ENCODE assay signal across 18 mouse cellular contexts in the genomic region with DNA sequence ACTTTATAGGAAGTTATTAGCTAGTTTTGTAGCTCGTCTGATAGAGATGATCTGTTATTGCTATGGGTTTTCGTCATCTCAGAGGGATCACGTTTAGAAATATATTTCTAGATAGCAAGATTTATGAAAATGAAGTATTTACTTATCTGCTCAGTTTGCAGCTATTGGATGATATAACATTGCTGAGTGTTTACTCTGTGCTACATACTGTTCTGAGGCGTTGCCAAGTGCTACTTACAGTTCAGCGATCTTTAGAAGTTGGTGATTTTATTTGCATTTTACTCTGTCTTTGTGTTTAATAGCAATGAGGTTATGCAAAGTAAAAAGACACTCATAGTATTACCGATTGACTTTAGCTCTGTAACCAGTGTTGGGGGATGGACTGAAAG. TPM values are rescaled to one million over a fixed set of nuclear protein-coding genes. Genes with fewer than 3 reads are reported as not detected.
DNase-seq lines count a peak whose midpoint lies in the region; ATAC-seq and TF ChIP-seq lines count a peak whose summit lies in the region.
"Had no signal": no experiment of that assay in that cellular context is flagged by ENCODE, and none has a peak within 500 bp of the region (broad histone marks: within the 10 kb centered on the region; RNA-seq: fewer than 3 reads in every experiment).

No protein-coding gene starts in this region.

- H3K27me3 ChIP-seq in lung, embryonic 15.5 days = no peaks in the 10 kb centered on the region
- no peaks in the 10 kb centered on the region for H3K27me3 ChIP-seq in lung, postnatal 0 days (replicated peaks; ENCODE audit: insufficient read depth, low read length)
- no peaks in the 10 kb centered on the region for H3K27me3 ChIP-seq in stomach, postnatal 0 days (ENCODE audit: control insufficient read depth, insufficient read depth, low read length)
- H3K27me3 ChIP-seq: embryonic facial prominence, embryonic 12.5 days; forebrain, embryonic 13.5 days; forebrain, embryonic 15.5 days had no signal

- no peak overlapping the region for H3K9ac ChIP-seq in lung, embryonic 15.5 days
- no peak overlapping the region for H3K9ac ChIP-seq in lung, postnatal 0 days (replicated peaks; ENCODE audit: low read depth)
- no peak overlapping the region for H3K9ac ChIP-seq in stomach, postnatal 0 days (ENCODE audit: low read length)
- H3K9ac ChIP-seq: forebrain, embryonic 13.5 days; forebrain, embryonic 15.5 days had no signal

- H3K36me3 ChIP-seq in lung, embryonic 15.5 days = peaks cover 32% of the 10 kb centered on the region
- H3K36me3 ChIP-seq in lung, postnatal 0 days (ENCODE audit: insufficient read depth, low read length) = no peaks in the 10 kb centered on the region
- no peaks in the 10 kb centered on the region for H3K36me3 ChIP-seq in stomach, postnatal 0 days (ENCODE audit: control insufficient read depth, insufficient read depth, low read length)

- no peak overlapping the region for H3K4me3 ChIP-seq in lung, embryonic 15.5 days
- no peak overlapping the region for H3K4me3 ChIP-seq in lung, postnatal 0 days (ENCODE audit: low read depth, low read length)
- no peak overlapping the region for H3K4me3 ChIP-seq in stomach, postnatal 0 days (ENCODE audit: low read depth, low read length)
- H3K4me3 ChIP-seq: embryonic facial prominence, embryonic 10.5 days; embryonic facial prominence, embryonic 12.5 days; forebrain, embryonic 13.5 days; forebrain, embryonic 15.5 days had no signal

- 0 out of 2 replicates have a peak, but pooled peaks cover 5% of the 10 kb centered on the region for H3K4me1 ChIP-seq in lung, embryonic 15.5 days
- H3K4me1 ChIP-seq in lung, postnatal 0 days (ENCODE audit: insufficient read depth, low read depth, low read length) = no peaks in the 10 kb centered on the region
- H3K4me1 ChIP-seq in stomach, postnatal 0 days (replicated peaks; ENCODE audit: control insufficient read depth, insufficient read depth) = no peaks in the 10 kb centered on the region
- H3K4me1 ChIP-seq: embryonic facial prominence, embryonic 10.5 days; embryonic facial prominence, embryonic 12.5 days had no signal

- 0 out of 2 replicates have a peak, but pooled peaks have one; percentile 43 for ATAC-seq in lung, embryonic 15.5 days (ENCODE audit: borderline replicate concordance, extremely low read depth, low FRiP score, low TSS enrichment)
- peak; percentile 77 for ATAC-seq in lung, postnatal 0 days
- ATAC-seq in stomach, postnatal 0 days (ENCODE audit: low FRiP score, low TSS enrichment) = 0 out of 2 replicates have a peak, but pooled peaks have one; percentile 26

- no peak for TF ChIP-seq CTCF in lung, postnatal 0 days (IDR thresholded peaks at IDR 0.05)
- TF ChIP-seq CTCF in stomach, postnatal 0 days (IDR thresholded peaks at IDR 0.05; ENCODE audit: low read depth) = no peak

- no peak for DNase-seq in lung, postnatal 4 days
- peak; percentile 76 for DNase-seq in lung, postnatal 0 days (ENCODE audit: low spot score)
- DNase-seq in lung, postnatal 25 days (ENCODE audit: low spot score) = no peak
- DNase-seq in stomach, postnatal 0 days (ENCODE audit: low spot score) = no peak
- no peak for DNase-seq in adrenal gland, postnatal 14 days

- H3K27ac ChIP-seq in lung, embryonic 15.5 days = 0 out of 2 replicates have a peak overlapping the region, but pooled peaks have one; percentile 20
- H3K27ac ChIP-seq in lung, postnatal 0 days (ENCODE audit: low read length) = no peak overlapping the region; the same call in 1 of the 2 replicates
- no peak overlapping the region for H3K27ac ChIP-seq in stomach, postnatal 0 days (replicated peaks)
- H3K27ac ChIP-seq: embryonic facial prominence, embryonic 10.5 days; embryonic facial prominence, embryonic 12.5 days; forebrain, embryonic 13.5 days; forebrain, embryonic 15.5 days had no signal

- TF ChIP-seq EP300 in lung, postnatal 0 days (IDR thresholded peaks at IDR 0.05) = peak; percentile 75
- no peak for TF ChIP-seq EP300 in stomach, postnatal 0 days (optimal IDR thresholded peaks at IDR 0.05)

- H3K9me3 ChIP-seq in lung, embryonic 15.5 days = no peaks in the 10 kb centered on the region
- no peaks in the 10 kb centered on the region for H3K9me3 ChIP-seq in lung, postnatal 0 days (ENCODE audit: low read length)
- no peaks in the 10 kb centered on the region for H3K9me3 ChIP-seq in stomach, postnatal 0 days (ENCODE audit: control insufficient read depth, low read length)
- H3K9me3 ChIP-seq: embryonic facial prominence, embryonic 10.5 days; embryonic facial prominence, embryonic 12.5 days; forebrain, embryonic 13.5 days; forebrain, embryonic 15.5 days had no signal

- 50% methylated on average over 6 of the region's 6 CpGs for WGBS in lung, embryonic 15.5 days
- 46% methylated on average over 6 of the region's 6 CpGs for WGBS in lung, postnatal 0 days
- WGBS in stomach, postnatal 0 days = 49% methylated on average over 6 of the region's 6 CpGs

- H3K4me2 ChIP-seq in lung, embryonic 15.5 days = no peak overlapping the region
- H3K4me2 ChIP-seq in lung, postnatal 0 days (replicated peaks; ENCODE audit: low read depth, low read length) = peak overlapping the region; percentile 25; the same call in 1 of the 2 replicates
- H3K4me2 ChIP-seq in stomach, postnatal 0 days (replicated peaks; ENCODE audit: low read depth) = no peak overlapping the region
- H3K4me2 ChIP-seq: embryonic facial prominence, embryonic 12.5 days; forebrain, embryonic 13.5 days; forebrain, embryonic 15.5 days had no signal

RNA-seq across cellular contexts. Expression of a gene that starts 10.4 kb away (rescaled TPM):
- polyA plus RNA-seq in lung, embryonic 15.5 days (2015; fragmentation: Nextera tagmentation; extraction: Ambion mirVana) = 8.7 and 9.3 TPM in 2 replicates
- polyA plus RNA-seq in lung, postnatal 0 days (2015; fragmentation: Nextera tagmentation; extraction: Ambion mirVana) = 2.7 and 2.9 TPM in 2 replicates
- 1.8 TPM in 2 replicates for polyA plus RNA-seq in stomach, postnatal 0 days (2015; fragmentation: Nextera tagmentation; extraction: Ambion mirVana)
- total RNA-seq in adrenal gland, postnatal 14 days (2021) = 4.2 and 4.5 TPM in 2 replicates

RNA-seq across cellular contexts. Expression of a gene that starts 44.2 kb away (rescaled TPM):
- polyA plus RNA-seq in lung, embryonic 15.5 days (2015; fragmentation: Nextera tagmentation; extraction: Ambion mirVana) = 147 and 158 TPM in 2 replicates
- 55.7 and 72.3 TPM in 2 replicates for polyA plus RNA-seq in lung, postnatal 0 days (2015; fragmentation: Nextera tagmentation; extraction: Ambion mirVana)
- polyA plus RNA-seq in stomach, postnatal 0 days (2015; fragmentation: Nextera tagmentation; extraction: Ambion mirVana) = 480 TPM in 2 replicates
- total RNA-seq in adrenal gland, postnatal 14 days (2021) = 47.3 and 53.1 TPM in 2 replicates
- total RNA-seq: MEL had no signal

RNA-seq across cellular contexts. Expression of a gene that starts 51.1 kb away (rescaled TPM):
- not detected in 2 replicates for polyA plus RNA-seq in lung, embryonic 15.5 days (2015; fragmentation: Nextera tagmentation; extraction: Ambion mirVana)
- polyA plus RNA-seq in lung, postnatal 0 days (2015; fragmentation: Nextera tagmentation; extraction: Ambion mirVana) = not detected in 2 replicates
- not detected in 2 replicates for polyA plus RNA-seq in stomach, postnatal 0 days (2015; fragmentation: Nextera tagmentation; extraction: Ambion mirVana)
- not detected in 2 replicates for total RNA-seq in adrenal gland, postnatal 14 days (2021)
- total RNA-seq: adrenal gland, adult 2 months; adrenal gland, postnatal 10 days; adrenal gland, postnatal 36 days; ES-E14; MEL had no signal
- polyA plus RNA-seq: adrenal gland, adult 2 months; C2C12; embryonic facial prominence, embryonic 10.5 days; embryonic facial prominence, embryonic 12.5 days; embryonic facial prominence, embryonic 14.5 days; forebrain, embryonic 11.5 days; forebrain, embryonic 13.5 days; forebrain, embryonic 15.5 days had no signal

Comparison
In these comparisons a context has a peak if more than half of its experiments do, and no peak if none do; other contexts are left out.
1. ATAC-seq: peak in every context shown above with its lines; median percentile 77 in lung, postnatal 0 days; 43 in lung, embryonic 15.5 days; 26 in stomach, postnatal 0 days.